Mouse (Mus musculus) CH12.LX (cell line): Measurements from ENCODE around the gene Psmd13. TPM values are rescaled to one million over a fixed set of nuclear protein-coding genes. Genes with fewer than 3 reads are reported as not detected.

Experiments
- DNase-seq: peaks from one replicate; pipeline ENCODE4 v3.0.0-alpha.2; 2013; ENCODE audit errors: extremely low read depth
- H3K27ac ChIP-seq: 2 replicates; pipeline ENCODE4 v1.5.1; 2012; ENCODE audit warnings: low read depth, mild to moderate bottlenecking, control low read depth, moderate library complexity; ENCODE audit not compliant: insufficient read depth
- H3K27me3 ChIP-seq: replicated peaks from 2 replicates; pipeline ENCODE3; 2012; ENCODE audit warnings: inconsistent platforms
- H3K36me3 ChIP-seq, 2 experiments: replicated peaks in 1 of 2; 2 replicates each; pipeline versions ENCODE3 to v1.6.1; 2012; ENCODE audit warnings: inconsistent platforms in 1 of 2, low read length in 1 of 2, mild to moderate bottlenecking in 1 of 2, mixed read lengths in 1 of 2, moderate library complexity in 1 of 2; ENCODE audit not compliant: control insufficient read depth in 1 of 2, insufficient read depth in 1 of 2
- H3K4me1 ChIP-seq, 2 experiments: 2 replicates each; pipeline ENCODE4 v1.6.1; 2012; ENCODE audit warnings: inconsistent platforms in 1 of 2, moderate library complexity in 1 of 2; ENCODE audit not compliant: insufficient read depth in 2 of 2, control insufficient read depth in 1 of 2
- H3K4me2 ChIP-seq: 2 replicates; pipeline ENCODE4 v1.6.1; 2012; ENCODE audit warnings: low read depth, mild to moderate bottlenecking, control low read depth; ENCODE audit not compliant: poor library complexity, insufficient read depth, severe bottlenecking
- H3K4me3 ChIP-seq, 3 experiments: fragments of 150-350 bp in 1 of 3; sonication (generic) in 1 of 3; replicated peaks in 1 of 3; 2 replicates each; pipeline versions ENCODE3 to v1.5.1; 2011 to 2012; ENCODE audit warnings: low read depth in 2 of 3, low read length in 2 of 3, mild to moderate bottlenecking in 2 of 3, moderate library complexity in 2 of 3, control low read depth in 1 of 3, improper control_type of control experiment in 1 of 3, inconsistent platforms in 1 of 3, mixed read lengths in 1 of 3; ENCODE audit not compliant: poor library complexity in 1 of 3
- H3K79me2 ChIP-seq: replicated peaks from 2 replicates; pipeline ENCODE4 v1.6.1; 2012; ENCODE audit warnings: mild to moderate bottlenecking, moderate library complexity; ENCODE audit not compliant: control insufficient read depth, poor library complexity, insufficient read depth, severe bottlenecking; ENCODE audit errors: extremely low read depth
- H3K9ac ChIP-seq: 2 replicates; pipeline ENCODE4 v1.6.1; 2012; ENCODE audit warnings: low read depth, mild to moderate bottlenecking, control low read depth, moderate library complexity; ENCODE audit not compliant: insufficient read depth
- H3K9me3 ChIP-seq: replicated peaks from 2 replicates; pipeline ENCODE3; 2012; ENCODE audit warnings: low read length, inconsistent platforms, mixed read lengths
- BHLHE40 ChIP-seq: IDR thresholded peaks from 2 replicates; pipeline ENCODE4 v1.6.1; 2011; ENCODE audit warnings: mild to moderate bottlenecking, low read depth, low read length, improper control_type of control experiment
- CTCF ChIP-seq, 2 experiments: IDR thresholded peaks in 1 of 2; conservative IDR thresholded peaks in 1 of 2; 2 replicates each; pipeline ENCODE4 v1.5.1; 2011 to 2012; ENCODE audit warnings: low read depth in 2 of 2, low read length in 2 of 2, improper control_type of control experiment in 1 of 2, inconsistent platforms in 1 of 2, mild to moderate bottlenecking in 1 of 2, moderate library complexity in 1 of 2
- E2F4 ChIP-seq: IDR thresholded peaks from 2 replicates; pipeline ENCODE4 v1.6.1; 2011; ENCODE audit warnings: low read depth, low read length, improper control_type of control experiment; ENCODE audit not compliant: insufficient replicate concordance
- ELF1 ChIP-seq: IDR thresholded peaks from 2 replicates; pipeline ENCODE4 v1.6.1; 2014; ENCODE audit warnings: low read depth, mild to moderate bottlenecking, inconsistent platforms, low read length, improper control_type of control experiment
- EP300 ChIP-seq: IDR thresholded peaks from 2 replicates; pipeline ENCODE4 v1.6.1; 2011; ENCODE audit warnings: low read length, improper control_type of control experiment
- ETS1 ChIP-seq: conservative IDR thresholded peaks from 2 replicates; pipeline ENCODE4 v1.6.1; 2012; ENCODE audit warnings: low read depth, mild to moderate bottlenecking, inconsistent platforms, low read length, improper control_type of control experiment, moderate library complexity
- GABPA ChIP-seq: IDR thresholded peaks from 2 replicates; pipeline ENCODE4 v1.6.1; 2012; ENCODE audit warnings: low read depth, low read length, improper control_type of control experiment, inconsistent platforms; ENCODE audit not compliant: insufficient replicate concordance
- IRF4 ChIP-seq: IDR thresholded peaks from 2 replicates; pipeline ENCODE4 v1.6.1; 2014; ENCODE audit warnings: low read depth, mild to moderate bottlenecking, inconsistent platforms, low read length, improper control_type of control experiment
- JUN ChIP-seq: IDR thresholded peaks from 2 replicates; pipeline ENCODE4 v1.6.1; 2011; ENCODE audit warnings: low read depth, mild to moderate bottlenecking, low read length, improper control_type of control experiment, moderate library complexity; ENCODE audit not compliant: insufficient read depth
- KAT2A ChIP-seq: IDR thresholded peaks from 2 replicates; pipeline ENCODE4 v1.6.1; 2012; ENCODE audit warnings: low read length, improper control_type of control experiment, inconsistent platforms; ENCODE audit not compliant: insufficient replicate concordance
- MAZ ChIP-seq: IDR thresholded peaks from 2 replicates; pipeline ENCODE4 v1.6.1; 2012; ENCODE audit warnings: low read depth, mild to moderate bottlenecking, inconsistent platforms, low read length, improper control_type of control experiment, moderate library complexity
- MEF2A ChIP-seq: IDR thresholded peaks from 2 replicates; pipeline ENCODE4 v1.6.1; 2014; ENCODE audit warnings: low read depth, mild to moderate bottlenecking, inconsistent platforms, low read length, improper control_type of control experiment, borderline replicate concordance
- PAX5 ChIP-seq: IDR thresholded peaks from 2 replicates; pipeline ENCODE4 v1.6.1; 2012; ENCODE audit warnings: low read length, inconsistent platforms, mixed read lengths
- POLR2A ChIP-seq: IDR thresholded peaks from 2 replicates; pipeline ENCODE4 v1.6.1; 2011; ENCODE audit warnings: low read depth, mild to moderate bottlenecking, improper control_type of control experiment, low read length
- POLR2AphosphoS2 ChIP-seq: IDR thresholded peaks from 2 replicates; pipeline ENCODE4 v1.6.1; 2011; ENCODE audit warnings: low read depth, low read length, improper control_type of control experiment
- RCOR1 ChIP-seq: conservative IDR thresholded peaks from 2 replicates; pipeline ENCODE4 v1.6.1; 2012; ENCODE audit warnings: low read depth, mild to moderate bottlenecking, inconsistent platforms, low read length, improper control_type of control experiment
- SIN3A ChIP-seq: IDR thresholded peaks from 2 replicates; pipeline ENCODE4 v1.6.1; 2012; ENCODE audit warnings: low read length, improper control_type of control experiment, inconsistent platforms
- SMC3 ChIP-seq: IDR thresholded peaks from 2 replicates; pipeline ENCODE4 v1.6.1; 2011; ENCODE audit warnings: low read depth, low read length, improper control_type of control experiment
- USF1 ChIP-seq: IDR thresholded peaks from 2 replicates; pipeline ENCODE4 v1.6.1; 2014; ENCODE audit warnings: low read depth, mild to moderate bottlenecking, inconsistent platforms, low read length, improper control_type of control experiment
- USF2 ChIP-seq: conservative IDR thresholded peaks from 2 replicates; pipeline ENCODE4 v1.6.1; 2011; ENCODE audit warnings: low read depth, low read length, improper control_type of control experiment
- ZKSCAN1 ChIP-seq: IDR thresholded peaks from 2 replicates; pipeline ENCODE4 v1.6.1; 2012; ENCODE audit warnings: low read depth, inconsistent platforms, low read length, improper control_type of control experiment, borderline replicate concordance
- dilution Hi-C: fragments of 300-500 bp; cut with MboI; formaldehyde crosslinking; loops from 2 replicates; pipeline ENCODE4 v1.14.3; 2020; ENCODE audit warnings: low sequenced_read_pairs; ENCODE audit not compliant: extremely low pct_unique_long_range_greater_than_20kb, extremely low pct_ligation_motif_present
- in situ Hi-C: fragments of 300-500 bp; cut with MboI; formaldehyde crosslinking; loops from 3 replicates; pipeline ENCODE4 v1.14.3; 2019; ENCODE audit warnings: low sequenced_read_pairs, low pct_ligation_motif_present, low pct_unique_long_range_greater_than_20kb, mixed read lengths
- polyA plus RNA-seq: library from polyadenylated mRNA; unstranded; fragments of >175 nt; gene quantifications from 2 replicates; pipeline ENCODE4 v1.2.1, GENCODE M21; 2012; ENCODE audit warnings: low read depth; ENCODE audit not compliant: insufficient read length
- total RNA-seq, 2 experiments: library from RNA; depleted of rRNA; stranded (reverse); fragments of 300-350 nt in 1 of 2; fragments of >200 nt in 1 of 2; gene quantifications; 2 replicates each; pipeline ENCODE4 v1.2.3; 2012 to 2014

Psmd13 gene
- total and polyA plus RNA-seq, 3 experiments, result 165 to 185 (median 168) TPM

DNA sequence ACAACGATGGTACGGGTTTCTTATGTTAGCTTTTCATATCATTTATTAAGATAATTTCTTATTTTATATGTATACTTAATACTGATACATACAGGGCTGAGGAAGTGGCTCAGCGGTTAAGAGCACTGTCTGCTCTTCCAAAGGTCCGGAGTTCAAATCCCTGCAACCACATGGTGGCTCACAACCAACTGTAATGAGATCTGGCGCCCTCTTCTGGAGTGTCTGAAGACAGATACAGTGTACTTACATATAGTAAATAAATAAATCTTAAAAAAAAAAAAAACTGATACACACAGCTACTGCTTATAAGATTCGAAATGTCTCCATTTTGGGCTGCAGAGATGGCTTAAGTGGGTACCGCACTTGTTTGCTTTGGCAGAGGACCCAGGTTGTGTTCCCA is 25.9 kb downstream of the Psmd13 start:
- TF ChIP-seq ZKSCAN1 (no peak), GABPA (no peak), CTCF (conservative IDR thresholded peaks at IDR 0.05 in 1 of 2, IDR thresholded peaks at IDR 0.05 in 1 of 2; ENCODE audit: low read depth in 2 of 2, low read length in 2 of 2) (peak in 1 of 2 experiments; percentile 54; a peak in 2 of 4 replicates)
- TF ChIP-seq, all 38 proteins: peak for 1
- Histone ChIP-seq H3K27me3 (peaks cover 5% of the 10 kb centered on the region), H3K27ac (no peak overlapping the region), H3K4me1 (peaks cover 2 to 13% of the 10 kb centered on the region in 2 experiments; a peak in 3 of 4 replicates), H3K9me3 (no peaks in the 10 kb centered on the region), H3K4me2 (no peak overlapping the region), H3K9ac (no peak overlapping the region), H3K36me3 (no peaks in the 10 kb centered on the region), H3K4me3 (no peak overlapping the region), H3K79me2 (no peaks in the 10 kb centered on the region)
- no peak for DNase-seq
- in situ Hi-C loops, result no loop called here
- dilution Hi-C loops, result no loop called here

DNA sequence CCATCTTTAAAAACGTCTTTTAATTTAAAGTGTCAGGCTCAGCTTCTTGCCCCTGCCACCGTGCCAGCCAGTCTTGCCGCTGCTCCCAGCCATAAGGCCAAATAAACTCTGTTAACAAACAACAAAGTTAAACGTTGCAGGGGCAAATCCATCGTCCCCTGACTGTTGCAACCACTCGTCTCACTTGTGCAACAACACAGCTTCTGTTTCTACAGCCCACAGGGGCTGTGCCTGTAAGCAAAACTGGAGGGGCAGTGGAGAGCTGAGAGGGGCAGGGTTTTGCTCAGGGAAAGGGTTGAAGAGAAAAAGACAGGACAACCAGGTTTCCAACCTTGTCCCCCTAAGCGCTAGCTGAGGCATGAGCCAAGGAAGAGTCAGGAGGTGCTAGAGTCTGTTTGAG is 26.4 kb downstream of the Psmd13 start:
- no peak for DNase-seq
- dilution Hi-C loops (no loop called here), in situ Hi-C loops (no loop called here)
- H3K4me3 ChIP-seq, result no peak overlapping the region
- peaks cover 5% of the 10 kb centered on the region for H3K27me3 ChIP-seq
- no peak overlapping the region for H3K27ac ChIP-seq
- no peaks in the 10 kb centered on the region for H3K9me3 ChIP-seq
- no peaks in the 10 kb centered on the region for H3K79me2 ChIP-seq
- TF ChIP-seq IRF4, result no peak
- no peak for TF ChIP-seq ELF1
- TF ChIP-seq E2F4, result no peak
- TF ChIP-seq CTCF (conservative IDR thresholded peaks at IDR 0.05 in 1 of 2, IDR thresholded peaks at IDR 0.05 in 1 of 2; ENCODE audit: low read depth in 2 of 2, low read length in 2 of 2), result no peak
- TF ChIP-seq SIN3A, result no peak
- TF ChIP-seq USF2, result no peak
- TF ChIP-seq MAZ, result no peak
- no peak for TF ChIP-seq USF1
- no peak for TF ChIP-seq PAX5
- TF ChIP-seq ETS1, result no peak
- TF ChIP-seq EP300, result no peak
- TF ChIP-seq SMC3, result no peak
- no peak for TF ChIP-seq KAT2A
- TF ChIP-seq JUN, result no peak
- no peak for TF ChIP-seq GABPA
- no peak for TF ChIP-seq RCOR1
- TF ChIP-seq BHLHE40, result no peak
- no peak for TF ChIP-seq MEF2A
- TF ChIP-seq POLR2A, result no peak
- no peak for TF ChIP-seq POLR2AphosphoS2
- no peak overlapping the region for H3K9ac ChIP-seq
- peaks cover 2 to 13% of the 10 kb centered on the region in 2 experiments; a peak in 3 of 4 replicates for H3K4me1 ChIP-seq
- no peak overlapping the region for H3K4me2 ChIP-seq
- no peaks in the 10 kb centered on the region for H3K36me3 ChIP-seq
